Mouse (Mus musculus): ENCODE results near the gene Gtf2a1. TPM values are rescaled to one million over a fixed set of nuclear protein-coding genes. Genes with fewer than 3 reads are reported as not detected.
"Not testable (repeated sequence)": the region's sequence is repeated elsewhere in the genome, so short reads cannot be mapped to it uniquely, and the experiment has no call there.

Gtf2a1 gene
- total and polyA plus RNA-seq, 2 experiments: 9.7 to 19.1 TPM

GRCm38 (mm10) chr12:91581204-91582070, 8.8 kb downstream of the Gtf2a1 start:
- peaks cover 11% of the 10 kb centered on the region for H3K4me1 ChIP-seq (ENCODE audit: control insufficient read depth, insufficient read depth, low read length)
- H3K27me3 ChIP-seq (ENCODE audit: control insufficient read depth, insufficient read depth, low read length): no peaks in the 10 kb centered on the region
- H3K36me3 ChIP-seq (ENCODE audit: control insufficient read depth, insufficient read depth, low read length): peaks cover 29% of the 10 kb centered on the region
- TF ChIP-seq CTCF (IDR thresholded peaks at IDR 0.05; ENCODE audit: low read depth, low read length): no peak
- no peak for TF ChIP-seq POLR2A (IDR thresholded peaks at IDR 0.05; ENCODE audit: extremely low read depth, insufficient read depth, low read length)
- H3K79me2 ChIP-seq (ENCODE audit: control insufficient read depth, insufficient read depth, low read length): no peaks in the 10 kb centered on the region; the same call in 1 of the 2 replicates
- peak overlapping the region; percentile 3; the same call in 1 of the 2 replicates for H3K27ac ChIP-seq (replicated peaks; ENCODE audit: insufficient read depth, low read depth, low read length)
- no peak overlapping the region for H3K9ac ChIP-seq (ENCODE audit: low read depth, low read length)
- WGBS: 22% methylated on average over 6 of the region's 6 CpGs
- peak; percentile 65 for DNase-seq (ENCODE audit: extremely low read depth, low read depth, low spot score)
- H3K4me3 ChIP-seq (ENCODE audit: insufficient read depth, low read depth, low read length): no peak overlapping the region

- peaks cover 11% of the 10 kb centered on the region for H3K4me1 ChIP-seq (ENCODE audit: control insufficient read depth, insufficient read depth, low read length)
Observed at GRCm38 (mm10) chr12:91579665-91580064, 10.6 kb downstream of the Gtf2a1 start.

GRCm38 (mm10) chr12:91571708-91572107, 18.6 kb downstream of the Gtf2a1 start:
- Histone ChIP-seq H3K36me3 (ENCODE audit: control insufficient read depth, insufficient read depth, low read length) (peaks cover 47% of the 10 kb centered on the region), H3K79me2 (ENCODE audit: control insufficient read depth, insufficient read depth, low read length) (no peaks in the 10 kb centered on the region), H3K9ac (ENCODE audit: low read depth, low read length) (no peak overlapping the region), H3K27ac (replicated peaks; ENCODE audit: insufficient read depth, low read depth, low read length) (no peak overlapping the region), H3K4me3 (ENCODE audit: insufficient read depth, low read depth, low read length) (no peak overlapping the region), H3K4me1 (ENCODE audit: control insufficient read depth, insufficient read depth, low read length) (no peaks in the 10 kb centered on the region), H3K27me3 (ENCODE audit: control insufficient read depth, insufficient read depth, low read length) (no peaks in the 10 kb centered on the region)
- no peak for DNase-seq (ENCODE audit: extremely low read depth, low read depth, low spot score)
- 92% methylated on average over 2 of the region's 2 CpGs for WGBS
- no peak for TF ChIP-seq CTCF (IDR thresholded peaks at IDR 0.05; ENCODE audit: low read depth, low read length)
- TF ChIP-seq POLR2A (IDR thresholded peaks at IDR 0.05; ENCODE audit: extremely low read depth, insufficient read depth, low read length): no peak

More at GRCm38 (mm10) chr12:91579665-91580064, 10.6 kb downstream of the Gtf2a1 start:
- no peaks in the 10 kb centered on the region; the same call in 1 of the 2 replicates for H3K79me2 ChIP-seq (ENCODE audit: control insufficient read depth, insufficient read depth, low read length)
- H3K36me3 ChIP-seq (ENCODE audit: control insufficient read depth, insufficient read depth, low read length): peaks cover 34% of the 10 kb centered on the region
- H3K27me3 ChIP-seq (ENCODE audit: control insufficient read depth, insufficient read depth, low read length): no peaks in the 10 kb centered on the region
- no peak overlapping the region for H3K9ac ChIP-seq (ENCODE audit: low read depth, low read length)
- peak; percentile 33 for DNase-seq (ENCODE audit: extremely low read depth, low read depth, low spot score)
- WGBS: 39% methylated on average over 2 of the region's 2 CpGs
- no peak overlapping the region for H3K4me3 ChIP-seq (ENCODE audit: insufficient read depth, low read depth, low read length)
- no peak overlapping the region for H3K27ac ChIP-seq (replicated peaks; ENCODE audit: insufficient read depth, low read depth, low read length)
- TF ChIP-seq CTCF (IDR thresholded peaks at IDR 0.05; ENCODE audit: low read depth, low read length) (no peak), POLR2A (IDR thresholded peaks at IDR 0.05; ENCODE audit: extremely low read depth, insufficient read depth, low read length) (no peak)

- H3K27ac ChIP-seq (replicated peaks; ENCODE audit: insufficient read depth, low read depth, low read length): no peak overlapping the region
- DNase-seq (ENCODE audit: extremely low read depth, low read depth, low spot score): no peak
- H3K9ac ChIP-seq (ENCODE audit: low read depth, low read length): no peak overlapping the region
- no peak overlapping the region for H3K4me3 ChIP-seq (ENCODE audit: insufficient read depth, low read depth, low read length)
- no peaks in the 10 kb centered on the region for H3K4me1 ChIP-seq (ENCODE audit: control insufficient read depth, insufficient read depth, low read length)
- TF ChIP-seq CTCF (IDR thresholded peaks at IDR 0.05; ENCODE audit: low read depth, low read length) (no peak), POLR2A (IDR thresholded peaks at IDR 0.05; ENCODE audit: extremely low read depth, insufficient read depth, low read length) (no peak)
- H3K27me3 ChIP-seq (ENCODE audit: control insufficient read depth, insufficient read depth, low read length): no peaks in the 10 kb centered on the region
- H3K36me3 ChIP-seq (ENCODE audit: control insufficient read depth, insufficient read depth, low read length): peaks cover 48% of the 10 kb centered on the region
- H3K79me2 ChIP-seq (ENCODE audit: control insufficient read depth, insufficient read depth, low read length): no peaks in the 10 kb centered on the region; the same call in 1 of the 2 replicates
- WGBS: 80% methylated on average over 3 of the region's 3 CpGs
Observed at GRCm38 (mm10) chr12:91569255-91569654, 21.0 kb downstream of the Gtf2a1 start.

GRCm38 (mm10) chr12:91567145-91567544, 23.1 kb downstream of the Gtf2a1 start:
- TF ChIP-seq CTCF (IDR thresholded peaks at IDR 0.05; ENCODE audit: low read depth, low read length) (no peak), POLR2A (IDR thresholded peaks at IDR 0.05; ENCODE audit: extremely low read depth, insufficient read depth, low read length) (no peak)
- 96% methylated on average over 4 of the region's 4 CpGs for WGBS
- no peak for DNase-seq (ENCODE audit: extremely low read depth, low read depth, low spot score)
- H3K36me3 ChIP-seq (ENCODE audit: control insufficient read depth, insufficient read depth, low read length): peaks cover 49% of the 10 kb centered on the region
- no peaks in the 10 kb centered on the region for H3K27me3 ChIP-seq (ENCODE audit: control insufficient read depth, insufficient read depth, low read length)
- no peak overlapping the region for H3K4me3 ChIP-seq (ENCODE audit: insufficient read depth, low read depth, low read length)
- peaks cover 5% of the 10 kb centered on the region; the same call in 1 of the 2 replicates for H3K4me1 ChIP-seq (ENCODE audit: control insufficient read depth, insufficient read depth, low read length)
- no peak overlapping the region for H3K9ac ChIP-seq (ENCODE audit: low read depth, low read length)
- H3K27ac ChIP-seq (replicated peaks; ENCODE audit: insufficient read depth, low read depth, low read length): no peak overlapping the region
- no peaks in the 10 kb centered on the region; the same call in 1 of the 2 replicates for H3K79me2 ChIP-seq (ENCODE audit: control insufficient read depth, insufficient read depth, low read length)

GRCm38 (mm10) chr12:91558152-91558551, 32.1 kb downstream of the Gtf2a1 start:
- DNase-seq (ENCODE audit: extremely low read depth, low read depth, low spot score); H3K79me2 ChIP-seq (ENCODE audit: control insufficient read depth, insufficient read depth, low read length); H3K27me3 ChIP-seq (ENCODE audit: control insufficient read depth, insufficient read depth, low read length); H3K9ac ChIP-seq (ENCODE audit: low read depth, low read length); H3K4me3 ChIP-seq (ENCODE audit: insufficient read depth, low read depth, low read length); H3K4me1 ChIP-seq (ENCODE audit: control insufficient read depth, insufficient read depth, low read length); H3K27ac ChIP-seq (replicated peaks; ENCODE audit: insufficient read depth, low read depth, low read length): not testable (repeated sequence)
- WGBS: 95% methylated on average over 4 of the region's 4 CpGs
- peaks cover 12% of the 10 kb centered on the region for H3K36me3 ChIP-seq (ENCODE audit: control insufficient read depth, insufficient read depth, low read length)

- not testable (repeated sequence) for H3K36me3 ChIP-seq (ENCODE audit: control insufficient read depth, insufficient read depth, low read length); H3K27ac ChIP-seq (replicated peaks; ENCODE audit: insufficient read depth, low read depth, low read length); H3K79me2 ChIP-seq (ENCODE audit: control insufficient read depth, insufficient read depth, low read length); H3K9ac ChIP-seq (ENCODE audit: low read depth, low read length); H3K27me3 ChIP-seq (ENCODE audit: control insufficient read depth, insufficient read depth, low read length); DNase-seq (ENCODE audit: extremely low read depth, low read depth, low spot score); H3K4me1 ChIP-seq (ENCODE audit: control insufficient read depth, insufficient read depth, low read length); H3K4me3 ChIP-seq (ENCODE audit: insufficient read depth, low read depth, low read length)
- 84% methylated on average over 8 of the region's 8 CpGs for WGBS
Observed at GRCm38 (mm10) chr12:91557358-91558005, 32.8 kb downstream of the Gtf2a1 start.
